Mouse (Mus musculus): Measurements from ENCODE around the gene Atf7ip.

The Atf7ip gene

GRCm38 (mm10) chr6:136486166-136486565, 19.8 kb upstream of the Atf7ip start:
- no peak for DNase-seq (ENCODE audit: low spot score in 2 of 2)

GRCm38 (mm10) chr6:136486801-136487553, 19.0 kb upstream of the Atf7ip start:
- no peak for DNase-seq (ENCODE audit: low spot score in 2 of 2)

GRCm38 (mm10) chr6:136487554-136487950, 18.4 kb upstream of the Atf7ip start:
- DNase-seq (ENCODE audit: low spot score in 2 of 2) = no peak

- DNase-seq (ENCODE audit: low spot score in 2 of 2) = no peak
Measured at GRCm38 (mm10) chr6:136489899-136490298, 16.1 kb upstream of the Atf7ip start.

GRCm38 (mm10) chr6:136490516-136491475, 15.2 kb upstream of the Atf7ip start:
- DNase-seq (ENCODE audit: low spot score in 2 of 2) = no peak

- no peak for DNase-seq (ENCODE audit: low spot score in 2 of 2)
Measured at GRCm38 (mm10) chr6:136491631-136492030, 14.3 kb upstream of the Atf7ip start.

- no peak for DNase-seq (ENCODE audit: low spot score in 2 of 2)
Measured at GRCm38 (mm10) chr6:136492251-136492650, 13.7 kb upstream of the Atf7ip start.

GRCm38 (mm10) chr6:136493486-136493885, 12.5 kb upstream of the Atf7ip start:
- DNase-seq (ENCODE audit: low spot score in 2 of 2) = no peak

GRCm38 (mm10) chr6:136493910-136494751, 11.8 kb upstream of the Atf7ip start:
- no peak for DNase-seq (ENCODE audit: low spot score in 2 of 2)

- DNase-seq (ENCODE audit: low spot score in 2 of 2) = no peak
Measured at GRCm38 (mm10) chr6:136495023-136495422, 10.9 kb upstream of the Atf7ip start.

- peak in 1 of 2 experiments; percentile 23 for DNase-seq (ENCODE audit: low spot score in 2 of 2)
Measured at GRCm38 (mm10) chr6:136497744-136498143, 8.2 kb upstream of the Atf7ip start.

GRCm38 (mm10) chr6:136499292-136499977, 6.5 kb upstream of the Atf7ip start:
- no peak for DNase-seq (ENCODE audit: low spot score in 2 of 2)

- no peak for DNase-seq (ENCODE audit: low spot score in 2 of 2)
Measured at GRCm38 (mm10) chr6:136508652-136509051, 2.7 kb downstream of the Atf7ip start.

GRCm38 (mm10) chr6:136510945-136511344, 5.0 kb downstream of the Atf7ip start:
- DNase-seq (ENCODE audit: low spot score in 2 of 2) = no peak

GRCm38 (mm10) chr6:136512351-136512750, 6.4 kb downstream of the Atf7ip start:
- DNase-seq (ENCODE audit: low spot score in 2 of 2) = no peak

- no peak for DNase-seq (ENCODE audit: low spot score in 2 of 2)
Measured at GRCm38 (mm10) chr6:136516626-136517025, 10.7 kb downstream of the Atf7ip start.

- DNase-seq (ENCODE audit: low spot score in 2 of 2) = no peak
Measured at GRCm38 (mm10) chr6:136517221-136517620, 11.3 kb downstream of the Atf7ip start.

- DNase-seq (ENCODE audit: low spot score in 2 of 2) = peak; percentile 95 to 97
Measured at GRCm38 (mm10) chr6:136518537-136519246, 12.7 kb downstream of the Atf7ip start.

- no peak for DNase-seq (ENCODE audit: low spot score in 2 of 2)
Measured at GRCm38 (mm10) chr6:136519254-136519653, 13.3 kb downstream of the Atf7ip start.

GRCm38 (mm10) chr6:136520361-136520760, 14.4 kb downstream of the Atf7ip start:
- no peak for DNase-seq (ENCODE audit: low spot score in 2 of 2)

All from left cerebral cortex, adult 9 months (tissue).